Mouse (Mus musculus): Measurements from ENCODE around the gene Kctd2.
A peak's percentile ranks its signal among the peaks of the same experiment; 100 is the strongest.
"Not testable (repeated sequence)": the region's sequence is repeated elsewhere in the genome, so short reads cannot be mapped to it uniquely, and the experiment has no call there.

Gene Kctd2

GRCm38 (mm10) chr11:115439906-115440595 lies 20.1 kb downstream of the Kctd2 start, which contains the start of gene Trim80:
Gene Trim80 (plus strand): TSS chr11:115440545.
- no peak for DNase-seq

GRCm38 (mm10) chr11:115441417-115441816 lies 21.5 kb downstream of the Kctd2 start:
- DNase-seq, result no peak

GRCm38 (mm10) chr11:115446906-115447305 lies 27.0 kb downstream of the Kctd2 start:
- no peak for DNase-seq

GRCm38 (mm10) chr11:115447321-115447885 lies 27.5 kb downstream of the Kctd2 start:
- no peak for DNase-seq

GRCm38 (mm10) chr11:115448075-115448474 lies 28.1 kb downstream of the Kctd2 start:
- DNase-seq, result no peak

- no peak for DNase-seq
Observed at GRCm38 (mm10) chr11:115448998-115449397, 29.1 kb downstream of the Kctd2 start.

GRCm38 (mm10) chr11:115450176-115450575 lies 30.2 kb downstream of the Kctd2 start:
- DNase-seq, result no peak

- DNase-seq, result no peak
Observed at GRCm38 (mm10) chr11:115451781-115452241, 31.9 kb downstream of the Kctd2 start.

GRCm38 (mm10) chr11:115452281-115452860 lies 32.4 kb downstream of the Kctd2 start:
- no peak for DNase-seq

GRCm38 (mm10) chr11:115453306-115453705 lies 33.4 kb downstream of the Kctd2 start:
- no peak for DNase-seq

- DNase-seq, result not testable (repeated sequence)
Observed at GRCm38 (mm10) chr11:115454822-115455221, 34.9 kb downstream of the Kctd2 start.

GRCm38 (mm10) chr11:115455619-115456018 lies 35.7 kb downstream of the Kctd2 start:
- no peak for DNase-seq

GRCm38 (mm10) chr11:115456182-115456581 lies 36.3 kb downstream of the Kctd2 start:
- DNase-seq, result no peak

GRCm38 (mm10) chr11:115457405-115457804 lies 37.5 kb downstream of the Kctd2 start:
- DNase-seq, result no peak

- no peak for DNase-seq
Observed at GRCm38 (mm10) chr11:115460976-115461375, 41.0 kb downstream of the Kctd2 start.

GRCm38 (mm10) chr11:115461846-115462242 lies 41.9 kb downstream of the Kctd2 start:
- DNase-seq, result no peak

GRCm38 (mm10) chr11:115462243-115462891 lies 42.4 kb downstream of the Kctd2 start, which contains the start of gene Slc16a5:
Gene Slc16a5 (plus strand): TSS chr11:115462474.
- no peak for DNase-seq

- DNase-seq, result no peak
Observed at GRCm38 (mm10) chr11:115463397-115463796, 43.5 kb downstream of the Kctd2 start.

- no peak for DNase-seq
Observed at GRCm38 (mm10) chr11:115464851-115465250, 44.9 kb downstream of the Kctd2 start.

GRCm38 (mm10) chr11:115467217-115467618 lies 47.3 kb downstream of the Kctd2 start:
- DNase-seq, result no peak

GRCm38 (mm10) chr11:115472183-115472582 lies 52.3 kb downstream of the Kctd2 start:
- no peak for DNase-seq

- DNase-seq, result peak; percentile 97
Observed at GRCm38 (mm10) chr11:115473626-115474275, 53.8 kb downstream of the Kctd2 start.
